Mouse (Mus musculus): ENCODE measurements around the gene Nudcd3. TPM values are rescaled to one million over a fixed set of nuclear protein-coding genes. Genes with fewer than 3 reads are reported as not detected.

The Nudcd3 gene
- total RNA-seq (2014; rRNA removed; ENCODE audit: low replicate concordance) (37.0 and 37.8 TPM in 2 replicates), polyA plus RNA-seq (2015; fragmentation: Nextera tagmentation; extraction: Ambion mirVana) (25.0 and 29.2 TPM in 2 replicates)

DNA sequence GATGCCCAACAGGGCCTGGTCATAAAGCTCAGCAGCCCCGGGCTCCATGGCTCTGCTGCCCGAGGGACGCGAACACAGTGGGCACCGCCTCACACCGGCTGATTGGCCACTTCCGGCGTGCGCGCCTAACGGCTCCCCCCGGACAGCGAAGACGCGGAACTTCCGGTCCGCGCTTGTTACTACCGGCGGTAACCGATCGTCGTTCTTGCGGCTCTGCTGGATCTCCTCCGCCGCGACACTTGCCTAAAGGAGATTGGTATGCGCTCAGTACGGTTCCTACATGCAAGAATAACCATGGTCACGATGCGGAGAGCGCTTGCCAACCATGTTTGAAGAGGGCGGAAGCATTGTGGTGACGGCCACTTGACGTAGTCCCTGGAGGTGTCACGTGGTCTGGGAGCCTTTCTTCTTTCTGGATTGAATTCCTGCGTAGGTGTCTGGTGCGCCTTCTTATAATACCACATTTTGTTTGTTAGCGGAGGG, at the start of gene Nudcd3:
Gene Nudcd3 (minus strand): TSS at position 329 of the 483 bp plus-strand sequence.
- H3K4me2 ChIP-seq (ENCODE audit: low read depth, low read length) = peak within 1 kb of the TSS; percentile 92
- H3K4me1 ChIP-seq (ENCODE audit: control insufficient read depth, insufficient read depth) = peaks cover 14% of the 10 kb centered on the region
- peak within 1 kb of the TSS; percentile 98 for H3K27ac ChIP-seq (ENCODE audit: low read depth)
- DNase-seq (ENCODE audit: low spot score) (peak; percentile 90), ATAC-seq (ENCODE audit: insufficient read depth, low read depth) (peak; percentile 95)
- TF ChIP-seq EP300 (IDR thresholded peaks at IDR 0.05; ENCODE audit: low read depth) (no peak), CTCF (IDR thresholded peaks at IDR 0.05; ENCODE audit: low read depth) (no peak)
- H3K36me3 ChIP-seq (replicated peaks; ENCODE audit: control insufficient read depth, insufficient read depth, low read length) = no peaks in the 10 kb centered on the region
- under 1% methylated on average over 39 of the region's 39 CpGs for WGBS
- peak within 1 kb of the TSS; percentile 79 for H3K4me3 ChIP-seq (ENCODE audit: low read depth, low read length)
- H3K27me3 ChIP-seq (ENCODE audit: control insufficient read depth, insufficient read depth, low read length) = no peaks in the 10 kb centered on the region
- H3K9me3 ChIP-seq (replicated peaks; ENCODE audit: control insufficient read depth, low read length) = no peaks in the 10 kb centered on the region
- H3K9ac ChIP-seq (replicated peaks; ENCODE audit: low read depth, low read length) = peak within 1 kb of the TSS; percentile 85

DNA sequence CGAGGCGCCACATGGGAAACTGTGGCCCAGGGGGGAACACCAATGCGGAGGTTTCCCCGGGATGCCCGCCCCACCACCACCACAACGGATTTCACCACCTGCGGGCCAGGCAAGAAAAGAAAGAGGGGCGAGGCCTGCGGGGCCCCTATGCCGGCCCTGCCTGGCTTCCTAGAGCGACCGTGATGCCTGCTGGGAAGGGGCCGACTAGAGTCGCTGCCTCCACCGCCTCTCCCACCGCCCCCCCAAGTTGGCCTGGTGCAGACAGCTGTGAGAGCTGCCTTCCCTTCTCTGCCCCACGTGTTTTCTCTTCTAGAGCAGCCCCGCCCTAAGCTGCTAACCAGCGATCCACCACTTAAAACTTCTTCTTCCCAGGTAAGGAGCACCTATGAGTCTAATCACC, 44.5 kb upstream of the Nudcd3 start:
- WGBS = 52% methylated on average over 19 of the region's 19 CpGs
- DNase-seq (ENCODE audit: low spot score) (no peak), ATAC-seq (ENCODE audit: insufficient read depth, low read depth) (no peak)
- no peaks in the 10 kb centered on the region for H3K36me3 ChIP-seq (replicated peaks; ENCODE audit: control insufficient read depth, insufficient read depth, low read length)
- no peak overlapping the region for H3K4me2 ChIP-seq (ENCODE audit: low read depth, low read length)
- H3K9me3 ChIP-seq (replicated peaks; ENCODE audit: control insufficient read depth, low read length) = no peaks in the 10 kb centered on the region
- no peak overlapping the region for H3K4me3 ChIP-seq (ENCODE audit: low read depth, low read length)
- H3K27me3 ChIP-seq (ENCODE audit: control insufficient read depth, insufficient read depth, low read length) = no peaks in the 10 kb centered on the region
- no peak overlapping the region for H3K27ac ChIP-seq (ENCODE audit: low read depth)
- no peak for TF ChIP-seq CTCF (IDR thresholded peaks at IDR 0.05; ENCODE audit: low read depth)
- no peak for TF ChIP-seq EP300 (IDR thresholded peaks at IDR 0.05; ENCODE audit: low read depth)
- H3K4me1 ChIP-seq (ENCODE audit: control insufficient read depth, insufficient read depth) = no peaks in the 10 kb centered on the region
- no peak overlapping the region for H3K9ac ChIP-seq (replicated peaks; ENCODE audit: low read depth, low read length)

DNA sequence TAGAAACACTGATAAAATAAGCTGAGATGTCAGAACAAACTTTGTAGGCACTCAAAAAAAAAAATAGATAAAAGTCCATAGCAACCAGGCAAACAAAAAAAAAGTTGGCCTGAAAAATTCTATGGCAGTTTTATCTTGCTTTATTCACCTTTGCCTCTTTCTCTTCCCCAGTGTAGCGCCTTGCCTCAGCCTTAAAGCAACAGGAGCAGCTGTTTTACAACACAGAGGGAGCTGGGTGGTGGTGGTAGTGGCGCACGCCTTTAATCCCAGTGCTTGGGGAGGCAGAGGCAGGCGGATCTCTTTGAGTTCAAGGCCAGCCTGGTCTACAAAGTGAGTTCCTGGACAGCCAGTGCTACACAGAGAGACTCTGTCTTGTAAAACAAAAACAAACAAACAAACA, 32.8 kb upstream of the Nudcd3 start:
- no peak overlapping the region for H3K27ac ChIP-seq (ENCODE audit: low read depth)
- DNase-seq (ENCODE audit: low spot score) = no peak
- no peak for ATAC-seq (ENCODE audit: insufficient read depth, low read depth)
- 0 out of 2 replicates have a peak, but pooled peaks cover 3% of the 10 kb centered on the region for H3K9me3 ChIP-seq (replicated peaks; ENCODE audit: control insufficient read depth, low read length)
- H3K36me3 ChIP-seq (replicated peaks; ENCODE audit: control insufficient read depth, insufficient read depth, low read length) = no peaks in the 10 kb centered on the region
- 73% methylated on average over 4 of the region's 4 CpGs for WGBS
- no peak for TF ChIP-seq EP300 (IDR thresholded peaks at IDR 0.05; ENCODE audit: low read depth)
- TF ChIP-seq CTCF (IDR thresholded peaks at IDR 0.05; ENCODE audit: low read depth) = no peak
- no peak overlapping the region for H3K4me3 ChIP-seq (ENCODE audit: low read depth, low read length)
- H3K4me1 ChIP-seq (ENCODE audit: control insufficient read depth, insufficient read depth) = no peaks in the 10 kb centered on the region
- H3K9ac ChIP-seq (replicated peaks; ENCODE audit: low read depth, low read length) = no peak overlapping the region
- no peaks in the 10 kb centered on the region for H3K27me3 ChIP-seq (ENCODE audit: control insufficient read depth, insufficient read depth, low read length)
- H3K4me2 ChIP-seq (ENCODE audit: low read depth, low read length) = no peak overlapping the region

DNA sequence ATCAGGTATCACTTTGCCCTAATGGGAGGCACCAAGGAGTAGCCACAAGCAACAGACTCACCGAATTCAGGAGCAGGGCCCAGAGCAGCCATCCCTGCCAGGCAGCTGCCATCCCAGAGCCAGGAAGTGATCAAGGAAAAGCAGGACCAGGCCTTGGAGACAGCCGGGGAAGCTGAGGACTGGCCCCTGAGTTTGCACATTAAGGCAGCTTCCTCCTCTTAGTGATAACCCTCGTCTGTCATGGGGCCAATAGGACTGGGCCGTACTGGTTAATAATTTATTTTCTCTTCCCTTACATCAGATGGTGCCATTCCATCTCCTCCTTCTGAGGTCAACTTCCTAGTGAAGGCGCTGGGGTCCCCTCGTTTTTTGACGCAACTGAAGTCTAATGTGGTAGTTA, 29.8 kb upstream of the Nudcd3 start, which contains the start of gene Npc1l1:
Gene Npc1l1 (minus strand): TSS at position 132 of the 400 bp plus-strand sequence.
- 68% methylated on average over 7 of the region's 7 CpGs for WGBS
- no peak within 1 kb of the TSS for H3K4me3 ChIP-seq (ENCODE audit: low read depth, low read length)
- no peaks in the 10 kb centered on the region for H3K27me3 ChIP-seq (ENCODE audit: control insufficient read depth, insufficient read depth, low read length)
- no peaks in the 10 kb centered on the region for H3K36me3 ChIP-seq (replicated peaks; ENCODE audit: control insufficient read depth, insufficient read depth, low read length)
- no peak within 1 kb of the TSS for H3K9ac ChIP-seq (replicated peaks; ENCODE audit: low read depth, low read length)
- H3K27ac ChIP-seq (ENCODE audit: low read depth) = no peak within 1 kb of the TSS
- DNase-seq (ENCODE audit: low spot score) (no peak), ATAC-seq (ENCODE audit: insufficient read depth, low read depth) (no peak)
- 0 out of 2 replicates have a peak, but pooled peaks cover 1% of the 10 kb centered on the region for H3K9me3 ChIP-seq (replicated peaks; ENCODE audit: control insufficient read depth, low read length)
- no peak within 1 kb of the TSS for H3K4me2 ChIP-seq (ENCODE audit: low read depth, low read length)
- H3K4me1 ChIP-seq (ENCODE audit: control insufficient read depth, insufficient read depth) = no peaks in the 10 kb centered on the region
- no peak for TF ChIP-seq CTCF (IDR thresholded peaks at IDR 0.05; ENCODE audit: low read depth)
- TF ChIP-seq EP300 (IDR thresholded peaks at IDR 0.05; ENCODE audit: low read depth) = no peak

DNA sequence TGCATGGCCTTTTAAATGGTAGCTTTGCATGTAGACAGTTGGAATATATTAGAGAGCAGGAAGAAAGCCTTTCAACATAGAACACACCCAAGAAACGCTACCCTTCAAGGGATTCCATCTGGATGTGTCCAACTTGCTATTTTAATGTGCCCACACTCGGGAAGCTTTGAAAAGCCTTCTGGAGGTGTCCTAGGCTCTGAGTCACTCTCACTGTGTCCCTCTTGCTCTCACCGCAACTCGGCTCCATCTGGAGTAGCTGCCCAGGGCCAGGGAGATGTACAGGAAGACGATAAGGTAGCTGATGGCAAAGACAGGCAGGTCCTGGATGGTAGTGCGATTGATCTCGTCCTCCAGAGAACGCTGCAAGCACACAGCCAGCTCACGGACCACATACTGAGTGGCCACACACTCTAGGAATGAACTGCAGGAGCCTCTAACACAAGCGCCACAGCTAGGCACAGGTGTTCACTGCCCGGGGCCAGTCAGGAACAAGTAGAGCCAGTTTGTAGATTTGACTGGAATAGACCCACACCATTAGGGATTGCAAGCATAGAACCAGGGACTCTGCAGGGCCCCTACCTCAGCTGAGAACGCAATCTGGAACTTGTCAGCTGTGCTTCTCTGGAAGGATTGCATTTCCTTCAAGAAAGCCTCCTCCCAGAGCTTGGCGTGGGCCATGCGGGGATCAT, 24.5 kb upstream of the Nudcd3 start:
- H3K9ac ChIP-seq (replicated peaks; ENCODE audit: low read depth, low read length) = no peak overlapping the region
- WGBS = 70% methylated on average over 14 of the region's 14 CpGs

More for the DNA sequence above, 24.5 kb upstream of the Nudcd3 start:
- TF ChIP-seq EP300 (IDR thresholded peaks at IDR 0.05; ENCODE audit: low read depth) = no peak
- no peak for TF ChIP-seq CTCF (IDR thresholded peaks at IDR 0.05; ENCODE audit: low read depth)
- Histone ChIP-seq H3K4me1 (ENCODE audit: control insufficient read depth, insufficient read depth) (no peaks in the 10 kb centered on the region), H3K27me3 (ENCODE audit: control insufficient read depth, insufficient read depth, low read length) (no peaks in the 10 kb centered on the region), H3K27ac (ENCODE audit: low read depth) (no peak overlapping the region), H3K36me3 (replicated peaks; ENCODE audit: control insufficient read depth, insufficient read depth, low read length) (no peaks in the 10 kb centered on the region), H3K4me3 (ENCODE audit: low read depth, low read length) (no peak overlapping the region), H3K4me2 (ENCODE audit: low read depth, low read length) (no peak overlapping the region), H3K9me3 (replicated peaks; ENCODE audit: control insufficient read depth, low read length) (no peaks in the 10 kb centered on the region)
- no peak for ATAC-seq (ENCODE audit: insufficient read depth, low read depth)
- DNase-seq (ENCODE audit: low spot score) = no peak

All from heart, postnatal 0 days (tissue).